Mouse (Mus musculus) gastrocnemius, adult 18-20 months (tissue): ENCODE results near the gene Klhl7. TPM values are rescaled to one million over a fixed set of nuclear protein-coding genes. Genes with fewer than 3 reads are reported as not detected.

Source experiments
- DNase-seq: peaks from one replicate; pipeline ENCODE4 v3.0.0; 2021; ENCODE audit warnings: low spot score
- total RNA-seq, 2 experiments: library from RNA; stranded (reverse); gene quantifications; 2 replicates each; pipeline ENCODE4 v1.2.3; 2021

The Klhl7 gene
- total RNA-seq, 2 experiments from 2014 or later: 35.8 to 37.1 TPM

DNA sequence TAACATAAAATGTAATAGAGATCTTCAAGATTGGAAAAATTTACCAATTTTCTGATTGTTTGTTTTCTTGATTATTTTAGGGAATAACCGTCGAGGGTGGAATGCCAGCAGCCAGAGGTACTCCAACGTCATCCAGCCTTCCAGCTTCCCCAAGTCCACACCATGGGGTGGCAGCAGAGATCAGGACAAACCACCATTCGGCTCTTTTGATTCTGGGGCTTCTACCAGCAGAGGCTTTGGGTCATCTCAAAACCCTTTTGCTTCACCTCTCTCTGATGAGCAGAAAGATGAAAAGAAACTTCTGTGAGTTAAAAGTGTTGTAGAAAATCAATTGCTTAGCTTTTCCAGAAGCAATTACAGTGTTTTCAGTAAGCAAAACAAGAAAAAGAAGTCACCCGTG lies 66.9 kb downstream of the Klhl7 start:
- no peak for DNase-seq

DNA sequence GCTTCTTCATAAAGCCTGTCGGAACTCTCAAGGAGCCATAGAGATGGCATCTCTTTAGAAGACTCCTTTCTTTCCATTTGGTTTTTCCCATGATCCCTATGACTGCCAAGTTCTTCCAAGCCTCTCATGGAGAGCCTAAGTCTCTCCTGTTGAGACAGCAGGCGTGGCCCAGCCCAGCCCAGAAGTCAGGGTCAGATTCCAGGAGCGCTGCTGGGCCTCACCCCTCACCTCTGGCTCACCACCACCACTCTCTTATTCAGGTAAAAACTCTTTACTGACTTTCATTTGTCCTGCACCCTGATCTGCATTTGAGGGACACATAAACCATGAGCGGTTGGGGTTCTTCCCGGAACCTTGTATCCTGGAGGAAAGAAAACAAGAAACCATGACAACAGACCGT lies 69.5 kb downstream of the Klhl7 start:
- DNase-seq: no peak

DNA sequence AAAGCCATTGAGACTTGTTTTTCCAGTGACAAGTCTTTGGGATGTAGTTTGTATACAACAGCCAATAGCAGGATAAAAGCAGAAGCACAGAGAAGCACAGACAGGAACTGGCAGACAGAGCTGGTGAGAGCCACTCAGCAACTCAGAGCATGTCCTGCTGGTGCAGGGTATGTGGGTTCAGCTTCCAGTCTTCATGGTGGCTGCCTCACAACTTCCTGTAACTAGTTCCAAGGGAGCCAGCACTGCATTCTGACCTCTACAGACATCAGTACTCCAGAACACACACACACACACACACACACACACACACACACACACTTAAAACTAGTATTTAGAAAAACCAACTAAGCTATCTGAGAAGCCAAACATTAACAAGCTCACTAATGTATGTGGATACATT lies 71.7 kb downstream of the Klhl7 start:
- no peak for DNase-seq

DNA sequence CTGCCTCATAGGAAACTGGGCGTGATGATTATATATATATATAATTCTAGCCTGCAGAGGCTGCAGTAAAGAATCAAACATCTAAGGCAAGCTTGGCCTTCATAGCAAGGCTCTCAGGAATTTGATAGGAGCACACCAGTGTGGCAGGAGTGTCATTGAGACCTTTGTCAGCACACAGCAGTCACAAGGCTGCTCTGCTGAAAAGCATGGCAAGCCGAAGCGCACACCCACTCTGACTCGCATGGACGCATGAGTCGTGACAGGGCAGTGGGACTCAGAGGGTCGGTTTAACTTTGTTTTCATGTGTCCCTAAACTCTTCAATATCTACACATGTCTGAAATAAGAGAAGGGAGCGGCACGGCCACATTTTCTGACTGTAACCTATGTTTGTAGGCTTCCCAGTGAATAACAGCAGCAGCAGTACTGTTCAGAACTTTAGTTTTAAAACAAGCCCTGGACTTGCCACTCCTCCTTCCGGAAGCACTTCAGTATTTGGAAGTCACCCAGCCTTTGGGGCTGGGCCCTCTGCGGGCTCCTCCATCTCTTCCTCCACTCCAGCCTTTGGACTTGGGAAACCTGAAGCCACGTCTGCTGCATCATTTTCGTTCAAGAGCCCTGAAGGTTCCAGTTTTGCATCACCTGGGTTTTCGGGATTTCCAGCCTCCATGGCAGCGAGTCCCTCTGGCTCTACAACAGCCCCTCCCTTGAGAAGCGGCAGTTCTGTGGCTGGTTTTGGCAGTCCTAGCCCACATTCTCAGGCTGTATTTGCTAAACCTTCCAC lies 81.3 kb downstream of the Klhl7 start:
- DNase-seq: no peak

DNA sequence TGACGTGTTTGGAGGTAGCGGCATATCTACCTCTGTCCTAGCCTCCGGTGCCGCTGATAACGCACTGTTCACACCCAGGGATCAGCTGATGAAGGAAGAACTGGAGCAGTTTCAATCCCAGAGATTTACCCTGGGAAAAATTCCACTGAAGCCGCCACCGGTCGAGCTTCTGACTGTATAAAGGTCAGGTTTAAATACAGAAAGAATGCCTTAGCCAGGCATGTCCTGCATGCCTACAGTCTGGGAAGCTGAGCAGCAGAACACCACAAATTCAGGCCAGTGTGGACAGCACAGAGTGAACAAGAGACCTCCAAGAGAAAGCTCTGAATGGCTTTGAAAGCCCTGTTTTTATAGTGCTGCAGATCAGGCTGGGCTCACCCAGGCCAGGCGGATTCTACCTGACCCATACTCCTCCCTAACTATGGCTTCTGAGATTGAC lies 81.9 kb downstream of the Klhl7 start:
- DNase-seq: no peak

DNA sequence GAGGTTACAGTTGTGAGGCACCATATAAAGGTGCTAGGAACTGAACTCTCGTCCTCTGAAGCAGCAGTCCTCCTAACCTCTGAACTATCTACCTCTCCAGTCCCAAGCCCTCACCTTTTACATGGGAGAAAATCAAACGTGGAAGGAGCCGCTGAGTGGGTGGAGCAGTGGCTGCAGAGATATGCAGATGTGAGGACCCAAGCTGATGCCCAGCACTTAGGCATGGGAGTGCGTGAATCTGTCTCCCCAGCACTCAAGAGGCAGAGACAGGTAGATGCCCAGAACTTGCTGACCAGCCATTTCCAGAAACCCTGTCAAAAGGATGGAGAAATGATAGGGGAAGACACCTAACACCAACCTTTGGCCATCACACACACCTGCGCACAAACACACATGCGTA lies 82.7 kb downstream of the Klhl7 start:
- no peak for DNase-seq

DNA sequence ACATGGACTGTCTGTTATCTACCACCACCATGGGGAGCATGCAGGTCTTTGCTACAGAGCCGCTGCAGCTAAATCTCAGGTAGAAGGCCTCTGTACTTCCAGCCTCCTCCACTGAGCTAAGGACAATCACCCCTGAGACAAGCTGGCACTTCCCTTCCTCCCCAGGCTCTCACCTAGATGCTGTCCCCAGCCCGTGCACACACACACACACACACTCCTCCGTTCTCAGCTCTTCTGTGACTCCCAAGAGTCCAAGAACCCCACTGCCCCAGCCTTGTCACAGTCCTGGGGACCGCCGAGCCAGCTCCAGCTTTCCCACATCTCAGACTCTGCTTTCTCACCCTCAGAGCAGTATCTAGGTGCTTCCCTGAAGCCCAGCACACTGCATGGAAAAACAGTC lies 83.6 kb downstream of the Klhl7 start:
- no peak for DNase-seq

DNA sequence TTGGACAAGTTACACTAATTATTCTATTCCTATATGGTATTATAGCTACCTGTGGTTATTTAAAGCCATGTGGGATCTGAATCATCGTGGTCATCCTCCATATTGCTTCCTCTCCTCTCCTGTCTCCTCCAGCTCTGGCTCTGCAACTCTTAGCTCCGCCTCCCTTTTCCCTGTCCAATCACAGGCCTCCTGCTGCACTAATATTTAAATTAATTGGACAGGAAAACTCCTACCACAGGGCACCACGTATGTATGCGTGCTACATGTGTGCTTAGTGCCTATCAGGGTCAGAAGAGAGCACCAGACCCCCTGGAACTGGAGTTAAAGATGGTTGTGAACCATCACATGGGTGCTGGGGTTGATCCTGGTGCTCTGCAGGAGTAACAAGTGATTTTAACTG lies 88.1 kb downstream of the Klhl7 start:
- no peak for DNase-seq

DNA sequence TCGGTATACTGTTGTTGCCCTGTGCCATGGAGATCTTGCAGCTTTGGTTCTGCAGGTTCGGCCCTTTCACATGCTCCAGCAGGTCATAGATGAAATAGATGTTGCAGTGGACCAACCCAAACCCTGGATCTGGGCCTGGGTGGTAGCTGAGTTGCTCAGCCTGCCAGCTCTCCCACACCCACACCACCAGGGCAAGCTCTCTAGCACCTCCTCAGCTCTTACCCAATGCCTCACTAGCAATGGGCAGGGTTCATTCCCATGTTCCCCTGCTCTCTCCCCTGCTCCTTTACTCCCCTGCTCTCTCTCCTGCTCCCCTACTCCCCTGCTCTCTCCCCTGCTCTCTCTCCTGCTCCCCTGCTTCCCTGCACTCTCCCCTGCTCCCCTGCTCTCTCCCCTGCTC lies 91.4 kb downstream of the Klhl7 start:
- no peak for DNase-seq

DNA sequence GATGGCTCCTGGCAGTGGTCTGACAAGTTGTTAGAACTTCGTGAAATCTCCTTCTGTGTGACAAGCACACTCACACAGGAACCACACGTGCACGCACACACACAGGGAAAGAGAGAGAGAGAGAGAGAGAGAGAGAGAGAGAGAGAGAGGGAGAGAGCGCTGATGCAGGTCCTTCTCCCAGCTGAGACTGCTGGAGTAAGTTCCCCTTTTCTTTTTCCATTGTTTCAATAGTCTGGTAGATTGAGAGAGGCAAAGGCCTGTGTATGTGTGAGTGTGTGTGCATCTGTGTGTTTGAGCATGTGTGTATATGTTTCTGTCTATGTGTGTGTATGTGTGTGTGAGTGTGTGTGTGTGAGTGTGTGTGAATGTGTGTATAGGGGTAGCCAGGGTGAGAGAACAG lies 100.6 kb downstream of the Klhl7 start:
- no peak for DNase-seq

DNA sequence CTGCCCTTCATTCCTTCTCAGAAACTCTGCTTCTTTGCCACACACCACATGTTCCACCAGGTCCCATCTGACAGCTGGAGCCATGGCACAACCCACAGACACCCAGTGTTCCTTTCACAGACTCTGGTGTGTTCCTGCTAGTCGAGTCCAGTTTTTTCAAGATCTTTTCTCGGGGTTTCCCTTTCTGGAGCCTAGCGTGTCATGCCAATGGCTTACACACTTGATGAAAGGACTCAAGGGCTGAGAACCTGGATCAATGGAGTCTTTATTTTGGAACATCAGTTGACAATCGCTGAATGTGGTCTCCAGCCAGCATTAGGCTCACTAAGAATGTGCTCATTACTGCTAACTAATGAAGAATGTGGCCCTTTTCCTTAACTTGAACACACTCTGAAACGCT lies 102.1 kb downstream of the Klhl7 start:
- DNase-seq: no peak

DNA sequence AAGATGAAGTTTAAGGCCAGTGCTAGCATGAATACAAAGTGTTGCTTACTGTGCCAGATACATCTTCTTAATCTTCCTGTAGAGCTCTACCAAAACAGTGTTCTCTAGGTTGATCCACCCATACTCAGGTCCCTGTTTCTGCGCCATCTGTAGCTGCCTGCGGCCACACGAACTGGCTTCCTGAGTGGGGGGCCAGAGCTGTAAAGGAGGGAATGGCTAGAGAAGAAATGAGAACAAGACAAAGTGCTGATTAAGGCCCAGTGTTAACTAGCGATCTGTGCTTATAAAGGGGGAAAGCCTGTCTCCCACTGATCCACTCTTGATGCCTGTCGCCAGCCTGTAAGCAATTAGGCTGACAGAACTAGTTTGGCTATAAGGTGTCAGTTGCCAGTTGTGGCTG lies 102.9 kb downstream of the Klhl7 start:
- no peak for DNase-seq

DNA sequence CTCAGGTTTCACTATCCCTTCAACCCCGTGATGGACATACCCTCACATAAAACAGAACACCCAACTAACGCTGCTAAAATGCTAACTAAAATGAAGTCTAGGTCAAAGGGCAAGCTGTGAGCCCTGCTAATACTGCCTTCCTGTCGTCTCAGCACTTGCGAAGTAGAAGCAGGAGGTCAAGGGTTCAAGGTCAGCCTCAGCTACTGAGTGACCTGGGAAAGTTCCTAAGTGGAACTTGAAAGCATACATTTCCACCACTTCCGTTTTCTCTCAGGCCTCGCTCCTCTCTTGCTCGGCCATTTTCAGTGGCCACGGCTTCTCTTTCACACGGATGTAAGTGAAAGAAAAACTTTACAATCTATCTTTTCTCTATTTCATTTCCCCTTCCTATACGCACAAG lies 107.6 kb downstream of the Klhl7 start:
- DNase-seq: no peak

DNA sequence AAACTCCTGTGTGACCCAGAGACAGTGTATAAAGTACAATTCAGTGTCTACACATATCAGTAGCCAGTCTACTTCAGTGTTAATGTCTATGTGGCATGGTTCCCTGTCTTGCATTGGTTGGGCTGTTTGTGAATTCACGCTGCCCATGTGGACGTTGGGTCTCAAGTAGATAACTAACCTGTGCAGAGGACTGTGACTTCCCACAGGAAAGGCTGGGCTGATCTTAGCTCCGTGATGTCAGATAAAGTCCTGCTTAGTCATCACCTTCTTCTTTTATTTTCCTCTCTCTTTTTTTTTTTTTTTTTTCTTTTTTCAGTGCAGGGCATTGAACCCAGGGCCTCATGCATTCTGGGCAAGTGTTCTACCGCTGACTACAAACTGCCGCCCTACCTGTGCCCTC lies 108.1 kb downstream of the Klhl7 start:
- no peak for DNase-seq

Other genes with a start within 250 kb of the Klhl7 start
- 1 to 10 TPM; 5.2 to 6.1 TPM for gene Fam126a, start 69.9 kb upstream of the Klhl7 start, total RNA-seq
- gene Nupl2, start 64.4 kb downstream of the Klhl7 start, total RNA-seq: 1 to 10 TPM; 5.3 to 6.4 TPM